Mouse (Mus musculus): ENCODE measurements around the gene Serinc3. TPM values are rescaled to one million over a fixed set of nuclear protein-coding genes. Genes with fewer than 3 reads are reported as not detected.

The Serinc3 gene
- polyA plus RNA-seq, 1 experiment from 2014 or later = 38.6 TPM

GRCm38 (mm10) chr2:163593636-163594282, 51.2 kb downstream of the Serinc3 start:
- Histone ChIP-seq H3K36me3 (ENCODE audit: control insufficient read depth, insufficient read depth, low read length) (no peaks in the 10 kb centered on the region), H3K27me3 (replicated peaks; ENCODE audit: control insufficient read depth, insufficient read depth, low read length) (no peaks in the 10 kb centered on the region), H3K4me3 (ENCODE audit: low read length) (no peak overlapping the region), H3K27ac (ENCODE audit: low read depth, low read length) (no peak overlapping the region), H3K9ac (ENCODE audit: low read depth, low read length) (no peak overlapping the region), H3K4me2 (ENCODE audit: low read length) (no peak overlapping the region), H3K4me1 (ENCODE audit: control insufficient read depth, insufficient read depth, low read depth, low read length) (no peaks in the 10 kb centered on the region; the same call in 1 of the 2 replicates), H3K9me3 (ENCODE audit: control insufficient read depth, low read length) (no peaks in the 10 kb centered on the region)
- WGBS = 91% methylated on average over 10 of the region's 10 CpGs
- no peak for ATAC-seq

GRCm38 (mm10) chr2:163592084-163592483, 52.8 kb downstream of the Serinc3 start:
- H3K4me3 ChIP-seq (ENCODE audit: low read length) = no peak overlapping the region
- no peaks in the 10 kb centered on the region for H3K36me3 ChIP-seq (ENCODE audit: control insufficient read depth, insufficient read depth, low read length)
- WGBS = 92% methylated on average over 1 of the region's 1 CpGs
- no peak for ATAC-seq
- H3K4me2 ChIP-seq (ENCODE audit: low read length) = no peak overlapping the region
- H3K9me3 ChIP-seq (ENCODE audit: control insufficient read depth, low read length) = no peaks in the 10 kb centered on the region
- H3K27ac ChIP-seq (ENCODE audit: low read depth, low read length) = no peak overlapping the region
- no peak overlapping the region for H3K9ac ChIP-seq (ENCODE audit: low read depth, low read length)
- no peaks in the 10 kb centered on the region for H3K27me3 ChIP-seq (replicated peaks; ENCODE audit: control insufficient read depth, insufficient read depth, low read length)
- no peaks in the 10 kb centered on the region; the same call in 1 of the 2 replicates for H3K4me1 ChIP-seq (ENCODE audit: control insufficient read depth, insufficient read depth, low read depth, low read length)

- Histone ChIP-seq H3K27me3 (replicated peaks; ENCODE audit: control insufficient read depth, insufficient read depth, low read length) (no peaks in the 10 kb centered on the region), H3K9me3 (ENCODE audit: control insufficient read depth, low read length) (no peaks in the 10 kb centered on the region), H3K4me1 (ENCODE audit: control insufficient read depth, insufficient read depth, low read depth, low read length) (no peaks in the 10 kb centered on the region), H3K9ac (ENCODE audit: low read depth, low read length) (no peak overlapping the region), H3K4me3 (ENCODE audit: low read length) (no peak overlapping the region), H3K27ac (ENCODE audit: low read depth, low read length) (no peak overlapping the region), H3K36me3 (ENCODE audit: control insufficient read depth, insufficient read depth, low read length) (no peaks in the 10 kb centered on the region), H3K4me2 (ENCODE audit: low read length) (no peak overlapping the region)
- WGBS = 74% methylated on average over 5 of the region's 5 CpGs
- ATAC-seq = no peak
These were observed 53.9 kb downstream of the Serinc3 start for GRCm38 (mm10) chr2:163590996-163591395.

- no peaks in the 10 kb centered on the region for H3K27me3 ChIP-seq (replicated peaks; ENCODE audit: control insufficient read depth, insufficient read depth, low read length)
- no peak for ATAC-seq
- H3K4me1 ChIP-seq (ENCODE audit: control insufficient read depth, insufficient read depth, low read depth, low read length) = no peaks in the 10 kb centered on the region
- H3K4me2 ChIP-seq (ENCODE audit: low read length) = no peak overlapping the region
- no peaks in the 10 kb centered on the region for H3K9me3 ChIP-seq (ENCODE audit: control insufficient read depth, low read length)
- no peak overlapping the region for H3K4me3 ChIP-seq (ENCODE audit: low read length)
- H3K27ac ChIP-seq (ENCODE audit: low read depth, low read length) = no peak overlapping the region
- WGBS = 73% methylated on average over 12 of the region's 12 CpGs
- H3K36me3 ChIP-seq (ENCODE audit: control insufficient read depth, insufficient read depth, low read length) = no peaks in the 10 kb centered on the region
- H3K9ac ChIP-seq (ENCODE audit: low read depth, low read length) = no peak overlapping the region
These were observed 54.7 kb downstream of the Serinc3 start for GRCm38 (mm10) chr2:163590211-163590610.

- 83% methylated on average over 5 of the region's 5 CpGs for WGBS
- H3K9ac ChIP-seq (ENCODE audit: low read depth, low read length) = no peak overlapping the region
- no peak for ATAC-seq
These were observed 57.4 kb downstream of the Serinc3 start for GRCm38 (mm10) chr2:163587506-163587905.

GRCm38 (mm10) chr2:163586384-163587261, 58.3 kb downstream of the Serinc3 start:
- 47% methylated on average over 19 of the region's 19 CpGs for WGBS
- Histone ChIP-seq H3K27ac (ENCODE audit: low read depth, low read length) (no peak overlapping the region), H3K4me3 (ENCODE audit: low read length) (no peak overlapping the region), H3K9ac (ENCODE audit: low read depth, low read length) (no peak overlapping the region), H3K9me3 (ENCODE audit: control insufficient read depth, low read length) (no peaks in the 10 kb centered on the region), H3K4me1 (ENCODE audit: control insufficient read depth, insufficient read depth, low read depth, low read length) (no peaks in the 10 kb centered on the region), H3K27me3 (replicated peaks; ENCODE audit: control insufficient read depth, insufficient read depth, low read length) (no peaks in the 10 kb centered on the region), H3K4me2 (ENCODE audit: low read length) (no peak overlapping the region), H3K36me3 (ENCODE audit: control insufficient read depth, insufficient read depth, low read length) (no peaks in the 10 kb centered on the region)
- ATAC-seq = no peak

More at GRCm38 (mm10) chr2:163587506-163587905, 57.4 kb downstream of the Serinc3 start:
- Histone ChIP-seq H3K27me3 (replicated peaks; ENCODE audit: control insufficient read depth, insufficient read depth, low read length) (no peaks in the 10 kb centered on the region), H3K27ac (ENCODE audit: low read depth, low read length) (no peak overlapping the region), H3K4me3 (ENCODE audit: low read length) (no peak overlapping the region), H3K36me3 (ENCODE audit: control insufficient read depth, insufficient read depth, low read length) (no peaks in the 10 kb centered on the region), H3K4me1 (ENCODE audit: control insufficient read depth, insufficient read depth, low read depth, low read length) (no peaks in the 10 kb centered on the region), H3K9me3 (ENCODE audit: control insufficient read depth, low read length) (no peaks in the 10 kb centered on the region), H3K4me2 (ENCODE audit: low read length) (no peak overlapping the region)

GRCm38 (mm10) chr2:163584088-163584426, 60.9 kb downstream of the Serinc3 start:
- Histone ChIP-seq H3K9ac (ENCODE audit: low read depth, low read length) (no peak overlapping the region), H3K4me2 (ENCODE audit: low read length) (no peak overlapping the region), H3K36me3 (ENCODE audit: control insufficient read depth, insufficient read depth, low read length) (no peaks in the 10 kb centered on the region), H3K4me3 (ENCODE audit: low read length) (no peak overlapping the region), H3K27ac (ENCODE audit: low read depth, low read length) (0 out of 2 replicates have a peak overlapping the region, but pooled peaks have one; percentile 37), H3K27me3 (replicated peaks; ENCODE audit: control insufficient read depth, insufficient read depth, low read length) (no peaks in the 10 kb centered on the region), H3K9me3 (ENCODE audit: control insufficient read depth, low read length) (no peaks in the 10 kb centered on the region), H3K4me1 (ENCODE audit: control insufficient read depth, insufficient read depth, low read depth, low read length) (no peaks in the 10 kb centered on the region)
- 68% methylated on average over 10 of the region's 10 CpGs for whole genome bisulfite sequencing
- no peak for ATAC-seq

GRCm38 (mm10) chr2:163583226-163584087, 61.5 kb downstream of the Serinc3 start:
- no peaks in the 10 kb centered on the region for H3K27me3 ChIP-seq (replicated peaks; ENCODE audit: control insufficient read depth, insufficient read depth, low read length)
- no peak overlapping the region for H3K4me3 ChIP-seq (ENCODE audit: low read length)
- no peaks in the 10 kb centered on the region for H3K36me3 ChIP-seq (ENCODE audit: control insufficient read depth, insufficient read depth, low read length)
- ATAC-seq = no peak
- no peak overlapping the region for H3K9ac ChIP-seq (ENCODE audit: low read depth, low read length)
- no peaks in the 10 kb centered on the region for H3K9me3 ChIP-seq (ENCODE audit: control insufficient read depth, low read length)
- H3K4me2 ChIP-seq (ENCODE audit: low read length) = no peak overlapping the region
- 79% methylated on average over 10 of the region's 10 CpGs for WGBS
- H3K4me1 ChIP-seq (ENCODE audit: control insufficient read depth, insufficient read depth, low read depth, low read length) = no peaks in the 10 kb centered on the region
- H3K27ac ChIP-seq (ENCODE audit: low read depth, low read length) = 0 out of 2 replicates have a peak overlapping the region, but pooled peaks have one; percentile 37

Measured in hindbrain, embryonic 16.5 days (tissue).